Mouse (Mus musculus) left cerebral cortex, postnatal 25 days (tissue): ENCODE measurements around the gene 4930447C04Rik. TPM values are rescaled to one million over a fixed set of nuclear protein-coding genes. Genes with fewer than 3 reads are reported as not detected.

Source experiments
- DNase-seq, 2 experiments: peaks; one replicate each; pipeline ENCODE4 v3.0.0; 2022; ENCODE audit warnings: low spot score in 2 of 2, mixed read lengths in 1 of 2
- intact Hi-C: fragments of 180-260 bp; cut with DNase I; formaldehyde crosslinking; loops from one replicate; pipeline ENCODE4 v1.15.1; 2025
- total RNA-seq, 2 experiments: library from RNA; stranded (reverse); gene quantifications; 2 replicates each; pipeline ENCODE4 v1.2.3; 2021

The 4930447C04Rik gene
- total RNA-seq, 2 experiments from 2014 or later, result 4.9 to 9.6 TPM

DNA sequence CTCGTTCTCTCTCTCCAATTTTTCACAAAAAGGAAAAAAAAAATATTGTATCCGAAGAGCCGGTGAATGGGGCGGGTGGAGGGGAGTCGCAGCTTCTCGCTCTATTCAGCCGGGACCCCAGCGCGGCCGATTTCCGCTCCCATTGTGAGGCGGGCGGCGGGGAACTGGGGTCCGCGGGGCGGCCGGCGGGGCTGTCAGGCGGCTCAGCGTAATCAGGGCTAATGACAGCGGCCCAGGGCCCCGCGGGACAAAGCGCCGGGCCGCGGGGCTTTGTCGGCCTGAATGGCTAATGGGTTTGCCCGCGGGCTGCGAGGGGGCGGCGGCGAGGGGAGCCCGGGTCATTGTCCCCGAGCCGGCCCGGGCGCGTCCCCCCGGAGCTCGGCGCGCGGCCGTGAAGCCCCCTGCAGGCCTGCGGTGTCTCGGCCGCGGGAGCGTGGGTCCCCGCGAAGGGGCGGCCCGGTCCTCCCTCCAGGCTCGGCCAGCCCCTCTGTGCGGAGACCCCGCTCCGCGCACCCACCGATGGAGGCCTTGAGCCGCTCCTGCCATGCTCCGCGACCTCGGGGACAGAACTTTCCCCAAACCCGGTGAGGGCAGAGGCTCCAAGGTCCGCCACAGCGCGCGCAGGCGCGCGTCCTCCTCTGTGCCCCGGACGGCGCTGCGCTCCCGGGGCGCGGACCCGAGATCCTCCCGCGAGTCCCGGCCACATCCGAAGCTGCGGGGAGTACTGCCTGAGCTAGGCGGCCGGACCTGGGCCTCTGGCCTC, 4.9 kb upstream of the 4930447C04Rik start:
- intact Hi-C loops, result loop anchor here (2.0 kb wide), 1 partner anchor 97 kb away; no protein-coding TSS in a partner anchor
- no peak for DNase-seq

GRCm38 (mm10) chr12:72944411-72945225, 4.0 kb upstream of the 4930447C04Rik start:
- peak in 1 of 2 experiments; percentile 1 for DNase-seq
- intact Hi-C loops, result loop anchor here (2.0 to 5.0 kb wide), 2 partner anchors 92 to 98 kb away; no protein-coding TSS in a partner anchor

- DNase-seq, result no peak
- intact Hi-C loops, result loop anchor here (2.0 to 5.0 kb wide), 2 partner anchors 91 to 99 kb away; no protein-coding TSS in a partner anchor
These were observed 3.1 kb upstream of the 4930447C04Rik start for GRCm38 (mm10) chr12:72943574-72944110.

- intact Hi-C loops, result loop anchor here (5.0 kb wide), 1 partner anchor 90 kb away; no protein-coding TSS in a partner anchor
- DNase-seq, result peak in 1 of 2 experiments; percentile 1
These were observed 1.6 kb upstream of the 4930447C04Rik start for GRCm38 (mm10) chr12:72942171-72942570.

- DNase-seq, result no peak
- intact Hi-C loops, result loop anchor here (5.0 kb wide), 1 partner anchor 89 kb away; no protein-coding TSS in a partner anchor
These were observed 951 bp upstream of the 4930447C04Rik start for GRCm38 (mm10) chr12:72941398-72942051.

- intact Hi-C loops, result loop anchor here (5.0 kb wide), 1 partner anchor 89 kb away; no protein-coding TSS in a partner anchor
- no peak for DNase-seq
These were observed 336 bp upstream of the 4930447C04Rik start for GRCm38 (mm10) chr12:72940822-72941397.

- intact Hi-C loops, result loop anchor here (5.0 kb wide), 2 partner anchors 87 to 173 kb away; partner anchors contain the start of gene Six4
- DNase-seq, result no peak
These were observed 958 bp downstream of the 4930447C04Rik start, which contains the start of gene Six6 for GRCm38 (mm10) chr12:72939616-72940015. Six6 (plus strand) TSS chr12:72939892.

DNA sequence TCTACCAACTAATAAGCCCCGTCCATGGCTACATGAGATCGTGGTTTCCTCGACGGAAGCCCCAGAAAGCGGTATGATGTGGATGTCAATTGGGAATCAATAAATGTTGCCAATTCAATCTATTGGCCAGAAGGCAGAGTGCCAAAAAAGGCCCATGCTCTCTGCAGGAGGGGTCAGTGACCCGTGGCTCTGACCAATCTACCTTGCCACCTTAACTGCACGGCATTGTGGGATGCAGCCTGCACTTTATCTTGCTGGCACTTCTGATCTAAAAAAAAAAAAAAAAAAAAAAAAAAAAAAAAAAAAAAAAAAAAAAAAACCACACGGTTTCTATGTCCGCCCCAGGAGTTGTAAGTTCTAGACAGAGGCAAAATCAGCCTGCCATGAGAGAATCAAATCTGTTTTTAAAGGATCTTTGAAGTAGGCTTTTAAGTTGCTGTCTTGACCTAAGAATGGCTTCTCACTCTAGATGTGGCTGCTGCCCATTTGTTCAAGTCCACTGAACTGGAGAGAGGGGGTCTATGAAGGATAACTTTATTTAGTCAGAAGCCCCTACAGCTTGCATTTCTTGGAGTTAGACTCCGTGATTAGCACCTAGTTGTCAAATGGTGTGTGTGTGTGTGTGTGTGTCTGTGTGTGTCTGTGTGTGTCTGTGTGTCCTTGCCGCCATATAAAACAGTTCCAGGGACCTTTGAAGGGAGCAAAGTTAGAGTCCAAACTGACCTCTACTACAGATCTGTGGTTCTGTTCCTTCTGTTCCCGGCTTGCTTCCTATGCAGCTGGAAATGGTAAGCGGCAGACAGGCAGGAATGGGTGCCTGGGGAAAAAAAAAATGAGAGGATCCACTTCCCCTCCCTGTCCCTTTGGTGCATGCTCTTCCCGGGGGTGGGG, 1.7 kb downstream of the 4930447C04Rik start:
- no peak for DNase-seq
- intact Hi-C loops, result loop anchor here (5.0 kb wide), 1 partner anchor 173 kb away; the partner anchor contains the start of gene Six4

DNA sequence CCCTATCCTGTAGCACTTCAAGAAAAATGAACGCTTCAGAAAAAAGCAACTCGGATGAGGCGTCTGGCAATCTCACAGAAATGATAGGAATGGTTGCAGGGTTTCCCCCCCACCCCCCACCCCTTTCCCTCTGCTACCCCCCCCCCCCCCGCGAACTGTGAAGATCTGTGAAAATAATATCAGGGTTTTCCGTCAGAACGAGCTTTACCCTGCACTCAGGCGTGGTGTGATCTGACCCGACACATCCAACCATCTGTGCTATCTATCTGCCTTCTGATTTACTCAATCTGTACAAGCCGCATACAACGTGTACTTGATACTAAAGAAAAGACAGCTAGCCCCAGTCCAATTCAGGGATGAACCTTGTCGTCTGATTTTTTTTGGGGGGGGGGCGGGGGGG, 2.4 kb downstream of the 4930447C04Rik start:
- intact Hi-C loops, result loop anchor here (5.0 kb wide), 1 partner anchor 174 kb away; the partner anchor contains the start of gene Six4

DNA sequence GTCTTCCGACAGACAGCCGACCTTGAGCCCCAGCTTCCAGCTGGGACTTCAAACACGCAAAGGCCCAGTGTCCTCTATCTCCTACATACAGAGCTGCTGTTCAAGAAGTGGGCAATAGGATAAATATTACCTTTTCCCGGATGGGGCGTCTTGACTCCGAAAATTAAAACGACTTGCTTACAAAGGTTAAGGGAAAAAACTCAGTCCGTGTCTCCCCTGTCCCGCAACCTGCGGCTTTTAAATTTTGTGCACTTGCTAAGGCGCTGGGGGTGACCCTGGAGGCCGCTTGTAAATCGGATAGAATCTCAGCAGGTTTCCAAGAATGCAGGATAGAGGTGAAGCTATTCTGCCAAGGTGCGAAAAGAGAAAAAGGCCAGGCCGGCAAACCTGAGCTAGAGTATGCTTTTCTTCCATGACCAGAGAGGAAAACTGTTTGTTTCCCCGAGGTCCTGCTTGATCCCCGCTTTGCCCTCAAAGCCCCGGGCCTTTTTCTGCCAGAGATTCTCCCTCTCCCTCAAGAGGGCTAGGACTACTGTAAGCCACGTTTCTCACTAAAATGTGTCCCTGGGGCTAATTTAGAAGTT, 2.9 kb downstream of the 4930447C04Rik start:
- no peak for DNase-seq
- intact Hi-C loops, result loop anchor here (5.0 kb wide), 1 partner anchor 175 kb away; the partner anchor contains the start of gene Six4

More for the DNA sequence above, 2.4 kb downstream of the 4930447C04Rik start:
- DNase-seq, result no peak

- intact Hi-C loops, result loop anchor here (5.0 kb wide), 1 partner anchor 176 kb away; the partner anchor contains the start of gene Six4
These were observed 3.8 kb downstream of the 4930447C04Rik start for GRCm38 (mm10) chr12:72936751-72937150.

DNA sequence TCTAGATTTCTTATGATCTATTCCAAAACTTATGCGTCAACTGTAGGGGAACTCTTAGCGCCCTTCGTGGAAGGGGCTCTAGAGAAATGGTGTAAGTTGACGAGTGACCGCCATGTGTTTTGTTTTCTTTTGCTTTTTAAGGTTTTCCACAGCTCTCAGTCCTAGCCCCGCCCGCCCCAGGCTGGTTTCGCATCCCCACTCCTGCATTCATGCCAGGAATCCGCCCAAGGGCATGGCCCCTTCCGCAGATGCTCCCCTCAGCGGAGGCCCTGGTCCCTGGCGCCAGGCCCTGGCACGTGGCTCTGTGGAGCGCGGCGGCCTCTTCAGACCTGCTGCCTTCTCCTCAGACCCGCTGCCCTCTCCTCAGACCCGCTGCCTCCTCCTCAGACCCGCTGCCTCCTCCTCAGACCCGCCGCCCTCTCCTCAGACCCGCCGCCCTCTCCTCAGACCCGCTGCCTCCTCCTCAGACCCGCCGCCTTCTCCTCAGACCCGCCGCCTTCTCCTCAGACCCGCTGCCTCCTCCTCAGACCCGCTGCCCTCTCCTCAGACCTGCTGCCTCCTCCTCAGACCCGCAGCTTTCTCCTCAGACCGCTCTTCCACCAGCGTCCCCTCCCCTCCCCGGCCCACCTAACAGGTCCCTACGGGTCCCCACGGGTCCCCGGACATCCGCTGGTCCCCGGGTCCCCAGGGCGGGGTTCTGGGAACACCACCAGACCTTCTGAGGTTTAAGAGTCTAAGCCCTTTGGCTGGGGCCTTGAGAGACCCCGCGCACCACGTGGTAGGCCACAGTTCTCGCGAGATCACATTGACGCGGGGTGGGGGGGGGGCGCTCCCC, 23.2 kb downstream of the 4930447C04Rik start:
- intact Hi-C loops, result no loop called here
- no peak for DNase-seq

More at GRCm38 (mm10) chr12:72936751-72937150, 3.8 kb downstream of the 4930447C04Rik start:
- no peak for DNase-seq

DNA sequence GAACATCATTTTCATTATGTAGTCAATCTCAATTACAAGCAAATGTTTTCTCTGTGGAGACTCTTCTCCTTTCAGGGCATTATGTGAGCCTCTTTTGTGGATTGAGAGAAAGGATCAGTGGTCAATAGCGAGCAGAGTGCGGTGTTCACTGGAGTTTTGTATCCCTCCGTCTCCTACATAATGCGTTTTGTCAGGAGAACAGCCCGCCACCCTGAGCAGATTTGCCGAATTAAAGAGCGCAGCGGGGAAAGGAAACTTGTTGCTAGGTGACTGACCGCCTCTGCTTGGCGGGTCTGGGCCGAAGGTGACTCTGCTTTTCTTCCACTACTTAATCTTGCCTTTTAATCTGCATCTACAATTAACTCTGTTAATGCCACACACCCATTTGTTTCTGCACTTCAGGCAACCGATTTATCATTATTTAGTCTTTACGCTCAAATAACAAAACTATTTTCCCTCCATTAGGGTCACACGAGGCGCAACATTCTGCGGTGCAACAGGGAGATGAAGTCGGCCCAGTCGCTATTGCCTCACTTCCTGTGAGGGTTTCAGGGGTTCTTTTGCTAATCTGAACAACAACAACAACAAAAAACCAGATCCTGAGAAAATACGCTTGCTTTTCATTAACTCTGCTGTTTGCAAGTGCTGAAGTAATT, 86.1 kb downstream of the 4930447C04Rik start:
- DNase-seq, result no peak
- intact Hi-C loops, result loop anchor here (5.0 kb wide), 2 partner anchors 88 to 183 kb away; partner anchors contain the start of gene 4930447C04Rik

- intact Hi-C loops, result loop anchor here (5.0 kb wide), 2 partner anchors 89 to 184 kb away; partner anchors contain the start of gene 4930447C04Rik
- no peak for DNase-seq
These were observed 87.0 kb downstream of the 4930447C04Rik start for GRCm38 (mm10) chr12:72853406-72854076.

GRCm38 (mm10) chr12:72852264-72852663, 88.3 kb downstream of the 4930447C04Rik start:
- intact Hi-C loops, result loop anchor here (5.0 kb wide), 2 partner anchors 90 to 185 kb away; partner anchors contain the start of gene 4930447C04Rik
- no peak for DNase-seq
